Mouse (Mus musculus) right cerebral cortex, postnatal 36 days (tissue): ENCODE results near the gene Mlst8.
"Not testable (repeated sequence)": the region's sequence is repeated elsewhere in the genome, so short reads cannot be mapped to it uniquely, and the experiment has no call there.

Experiments
- DNase-seq, 2 experiments: peaks; one replicate each; pipeline ENCODE4 v3.0.0; 2022; ENCODE audit warnings: low spot score in 2 of 2, mixed read lengths in 1 of 2

Gene Mlst8

DNA sequence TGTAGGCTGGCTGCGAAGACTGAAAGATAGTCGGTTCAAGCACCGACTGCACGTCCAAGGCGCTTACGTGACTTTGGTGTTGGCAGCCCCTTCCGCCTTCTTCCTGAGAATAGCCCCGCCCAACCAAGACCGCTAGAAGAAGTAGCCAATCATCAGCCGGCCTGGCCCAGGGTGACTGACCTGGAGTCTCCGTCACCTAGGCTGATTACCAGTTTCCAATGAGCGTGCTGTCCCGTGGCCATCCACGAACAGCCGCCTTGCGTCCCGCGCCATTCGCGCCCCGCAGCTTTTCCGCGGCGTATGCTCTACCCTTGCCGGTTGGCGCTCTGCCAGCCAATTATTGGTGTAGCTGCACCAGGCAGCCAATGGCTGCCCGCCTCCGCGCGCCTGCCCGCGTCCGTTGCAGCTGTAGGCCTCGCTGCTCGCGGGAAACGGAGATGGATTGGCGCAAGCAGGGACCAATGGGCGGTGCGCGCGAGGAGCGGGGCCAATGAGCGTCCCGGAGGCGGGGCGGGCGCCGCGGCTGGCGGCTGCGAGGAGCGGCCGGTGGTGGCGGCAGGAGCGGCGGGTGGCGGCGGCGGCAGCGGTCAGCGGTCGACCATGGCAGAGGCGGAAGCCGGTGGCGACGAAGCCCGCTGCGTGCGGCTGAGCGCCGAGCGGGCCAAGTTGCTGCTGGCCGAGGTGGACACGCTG is 8.8 kb downstream of the Mlst8 start, which contains the start of the genes E4f1 and Pgp:
Gene E4f1, minus strand, starts transcription at position 404 of the 693 bp plus-strand sequence.
Gene Pgp, plus strand, starts transcription at position 483 of the 693 bp plus-strand sequence.
- DNase-seq = peak; percentile 99

DNA sequence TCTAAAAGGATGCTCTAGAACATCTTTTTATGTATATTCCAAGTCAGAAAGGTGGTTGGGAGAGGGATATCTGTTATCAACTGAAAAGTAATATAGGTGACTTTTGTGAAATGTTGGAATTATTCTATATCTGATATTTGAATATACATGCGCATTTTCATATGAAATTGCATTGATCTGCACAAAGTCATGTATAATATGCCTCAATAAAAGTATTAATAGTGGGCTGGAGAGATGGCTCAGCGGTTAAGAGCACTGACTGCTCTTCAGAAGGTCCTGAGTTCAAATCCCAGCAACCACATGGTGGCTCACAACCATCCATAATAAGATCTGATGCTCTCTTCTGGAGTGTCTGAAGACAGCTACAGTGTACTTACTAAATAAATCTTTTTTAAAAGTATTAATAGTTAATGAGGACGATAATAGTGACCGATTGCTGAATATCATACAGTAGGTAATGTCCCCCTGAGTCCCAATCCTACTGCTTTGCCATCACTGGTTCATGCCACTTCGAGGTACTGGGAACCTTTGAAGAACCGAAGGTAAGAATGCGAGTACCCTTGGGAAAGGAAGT is 9.5 kb downstream of the Mlst8 start:
- no peak for DNase-seq

- no peak for DNase-seq
These were observed 10.1 kb downstream of the Mlst8 start for GRCm38 (mm10) chr17:24468636-24469246.

GRCm38 (mm10) chr17:24463374-24464133 is 15.3 kb downstream of the Mlst8 start:
- no peak for DNase-seq

DNA sequence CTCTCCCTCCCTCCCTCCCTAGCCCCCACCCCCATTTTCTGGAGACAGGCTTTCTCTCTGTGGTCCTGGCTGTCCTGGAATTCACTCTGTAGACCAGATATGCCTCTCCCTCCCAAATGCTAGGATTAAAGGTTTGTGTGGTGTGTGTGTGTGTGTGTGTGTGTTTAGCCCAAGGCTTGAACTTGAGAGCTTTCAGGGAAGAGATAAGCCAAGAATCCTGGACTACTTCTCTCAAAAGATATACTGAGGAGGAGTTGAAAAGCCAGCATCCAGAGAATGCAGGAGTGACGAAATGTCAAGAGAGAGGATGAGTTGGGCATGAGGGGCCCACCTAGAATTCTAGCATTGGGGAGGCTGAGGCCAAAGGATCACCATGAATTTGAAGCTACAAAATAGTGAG is 15.9 kb downstream of the Mlst8 start:
- no peak for DNase-seq

GRCm38 (mm10) chr17:24461580-24461979 is 17.3 kb downstream of the Mlst8 start:
- DNase-seq = no peak

DNA sequence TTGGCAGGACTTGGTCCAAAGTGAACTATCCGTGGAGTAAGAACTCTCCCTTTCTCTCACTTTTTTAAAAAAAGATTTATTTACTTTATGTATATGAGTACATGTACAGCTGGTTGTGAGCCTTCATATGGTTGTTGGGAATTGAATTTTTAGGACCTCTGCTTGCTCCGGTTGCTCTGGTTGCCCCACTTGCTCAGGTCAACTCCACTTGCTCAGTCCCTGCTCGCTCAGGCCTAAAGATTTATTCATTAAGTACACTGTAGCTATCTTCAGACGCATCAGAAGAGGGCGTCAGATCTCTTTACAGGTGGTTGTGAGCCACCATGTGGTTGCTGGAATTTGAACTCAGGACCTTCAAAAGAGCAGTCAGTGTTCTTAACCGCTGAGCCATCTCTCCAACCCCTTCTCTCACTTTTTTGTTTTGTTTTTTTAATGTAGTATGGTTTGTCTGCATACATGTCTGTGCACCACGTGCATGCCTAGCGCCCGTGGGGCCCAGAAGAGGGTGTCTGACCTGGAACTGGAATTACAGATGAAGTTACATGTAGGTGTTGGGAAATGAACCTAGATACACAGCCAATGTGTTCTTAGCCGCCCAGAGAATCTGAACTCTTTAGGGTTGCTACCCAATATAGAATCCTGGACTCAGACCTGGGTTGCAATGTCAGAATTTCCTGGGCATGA is 23.2 kb downstream of the Mlst8 start:
- DNase-seq = not testable (repeated sequence)

GRCm38 (mm10) chr17:24454756-24455522 is 23.9 kb downstream of the Mlst8 start:
- peak; percentile 98 to 99 for DNase-seq

DNA sequence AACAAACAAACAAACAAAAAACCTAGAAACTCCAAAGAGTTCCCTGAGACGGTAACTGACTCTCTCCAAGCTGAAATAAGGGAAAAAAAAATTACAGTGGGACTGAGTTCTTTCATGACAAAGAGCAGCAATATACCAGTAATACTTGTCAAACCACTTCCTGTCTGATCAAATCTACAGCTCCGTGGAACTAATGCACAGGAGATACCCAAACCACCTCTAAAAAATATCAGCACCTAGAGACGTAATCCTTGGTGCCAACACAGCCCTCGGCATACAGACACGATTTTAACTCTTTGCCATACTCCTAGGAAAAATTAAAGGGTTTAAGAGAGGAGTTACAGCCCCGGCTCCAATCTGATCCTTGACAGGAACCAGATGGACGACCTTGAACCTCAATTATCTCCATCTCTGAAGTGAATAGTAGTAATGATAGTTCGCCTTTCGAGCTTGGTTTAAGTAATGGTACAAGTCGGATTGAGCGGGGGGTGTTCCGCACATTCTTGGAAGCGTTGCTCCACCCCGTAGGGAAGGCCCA is 24.6 kb downstream of the Mlst8 start:
- DNase-seq = no peak

- no peak for DNase-seq
These were observed 25.5 kb downstream of the Mlst8 start for GRCm38 (mm10) chr17:24453372-24453771.

DNA sequence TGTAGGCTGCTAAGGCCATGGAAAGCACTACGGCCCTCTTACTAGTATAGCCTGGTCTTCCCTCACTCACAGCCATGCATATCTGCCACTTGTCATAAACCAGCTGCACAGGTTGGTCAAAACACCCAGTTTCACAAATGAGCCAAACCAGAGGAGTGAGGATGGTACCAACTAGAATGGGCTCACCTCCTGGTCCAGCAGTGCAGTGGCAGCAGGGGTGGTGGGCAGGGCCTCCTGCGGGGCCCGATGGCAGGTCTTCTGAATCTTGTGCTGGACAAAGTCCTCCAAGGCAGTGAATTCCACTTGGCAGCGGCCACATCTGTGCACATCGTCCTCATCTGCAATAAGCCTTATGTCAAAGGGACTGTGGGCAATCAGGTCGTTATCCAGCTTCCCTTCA is 27.7 kb downstream of the Mlst8 start:
- DNase-seq = no peak

- no peak for DNase-seq
These were observed 29.4 kb downstream of the Mlst8 start for GRCm38 (mm10) chr17:24449507-24449906.

DNA sequence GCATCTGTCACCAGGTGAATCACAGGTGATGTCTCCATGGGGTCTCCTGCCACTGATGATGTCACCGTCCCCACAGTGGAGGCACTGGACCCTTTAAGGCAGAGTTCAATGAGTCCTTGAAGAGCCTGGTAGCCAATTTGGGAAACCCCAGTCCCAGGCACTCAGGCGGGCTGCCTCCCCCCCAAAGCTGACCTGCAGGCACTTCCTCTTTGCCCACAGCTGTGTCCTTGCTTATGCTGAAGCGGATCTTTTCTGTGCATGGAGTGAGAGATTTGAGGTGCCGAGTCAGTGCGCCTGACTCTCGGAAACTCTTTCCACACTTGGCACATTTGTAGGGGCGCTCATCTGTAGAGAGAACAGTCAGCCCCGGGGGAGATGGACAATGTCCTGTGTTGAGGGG is 32.3 kb downstream of the Mlst8 start:
- DNase-seq = no peak

DNA sequence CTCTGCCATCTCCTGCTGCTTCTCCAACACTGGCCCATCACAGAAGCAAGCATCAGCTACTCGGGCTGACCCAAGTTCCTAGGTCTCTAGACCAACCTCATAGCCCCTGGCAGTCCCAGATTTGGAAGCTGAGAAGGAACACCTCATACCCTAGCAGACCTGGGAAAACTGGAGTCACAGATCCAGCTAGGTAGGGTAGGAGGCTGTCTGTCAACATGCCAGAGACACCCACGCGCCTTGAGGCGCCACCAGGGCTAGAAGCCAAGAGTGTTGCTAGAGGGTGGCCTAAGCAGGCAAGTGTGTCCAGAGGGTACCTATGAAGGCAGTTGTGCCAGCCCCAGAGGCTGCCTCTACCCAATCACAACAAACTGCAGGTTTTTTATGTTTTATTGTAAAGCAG is 35.5 kb downstream of the Mlst8 start:
- peak in 1 of 2 experiments; percentile 40 for DNase-seq

GRCm38 (mm10) chr17:24442632-24443155 is 36.2 kb downstream of the Mlst8 start, which contains the start of gene Dnase1l2:
Gene Dnase1l2 (minus strand): TSS chr17:24443105.
- DNase-seq = no peak

GRCm38 (mm10) chr17:24442107-24442506 is 36.8 kb downstream of the Mlst8 start:
- no peak for DNase-seq

GRCm38 (mm10) chr17:24441148-24441547 is 37.7 kb downstream of the Mlst8 start:
- DNase-seq = no peak

DNA sequence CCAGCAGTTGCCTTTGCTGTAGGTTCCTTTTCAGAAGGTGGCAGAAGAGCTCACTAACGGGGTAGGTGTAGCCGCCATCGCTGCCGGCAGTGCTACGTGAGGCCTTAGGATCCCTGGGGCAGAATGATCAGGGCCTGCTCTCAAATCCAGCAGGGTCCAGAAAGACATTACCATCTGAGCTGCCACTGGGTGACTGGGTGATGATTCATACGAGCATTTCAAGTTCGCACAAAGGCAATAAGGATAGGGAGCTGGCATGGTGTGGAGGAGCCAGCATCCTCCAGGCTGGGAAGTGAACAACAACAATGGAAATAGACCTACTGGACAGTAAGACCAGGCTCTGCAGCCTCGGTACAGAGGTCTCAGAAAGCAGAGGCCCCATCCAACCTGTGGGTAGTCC is 38.5 kb downstream of the Mlst8 start:
- DNase-seq = no peak

GRCm38 (mm10) chr17:24437016-24437415 is 41.9 kb downstream of the Mlst8 start:
- no peak for DNase-seq
